Mouse (Mus musculus) forebrain, embryonic 13.5 days (tissue): ENCODE data around the gene Alg14. TPM values are rescaled to one million over a fixed set of nuclear protein-coding genes. Genes with fewer than 3 reads are reported as not detected.

Experiments used
- ATAC-seq: fragments of 200-750 bp; cut with Nextera tagmentation; 2 replicates; pipeline ENCODE4 v1.8.0; 2017
- H3K27ac ChIP-seq: fragments of 300-500 bp; sonication (generic); 2 replicates; pipeline ENCODE4 v1.5.1; 2015; ENCODE audit warnings: inconsistent platforms, mild to moderate bottlenecking, moderate library complexity
- H3K27me3 ChIP-seq: fragments of 300-500 bp; sonication (generic); 2 replicates; pipeline ENCODE4 v1.6.1; 2015; ENCODE audit warnings: mild to moderate bottlenecking, inconsistent platforms
- H3K36me3 ChIP-seq: fragments of 300-500 bp; sonication (generic); 2 replicates; pipeline ENCODE4 v1.6.1; 2015; ENCODE audit warnings: mild to moderate bottlenecking, inconsistent platforms; ENCODE audit not compliant: poor library complexity, severe bottlenecking
- H3K4me1 ChIP-seq: fragments of 300-500 bp; sonication (generic); 2 replicates; pipeline ENCODE4 v1.6.1; 2015; ENCODE audit warnings: inconsistent platforms
- H3K4me2 ChIP-seq: fragments of 300-500 bp; sonication (generic); 2 replicates; pipeline ENCODE4 v1.6.1; 2015; ENCODE audit warnings: inconsistent platforms, mild to moderate bottlenecking, moderate library complexity
- H3K4me3 ChIP-seq: fragments of 300-500 bp; sonication (generic); 2 replicates; pipeline ENCODE4 v1.5.1; 2015; ENCODE audit warnings: mild to moderate bottlenecking, inconsistent platforms
- H3K9ac ChIP-seq: fragments of 300-500 bp; sonication (generic); 2 replicates; pipeline ENCODE4 v1.6.1; 2015; ENCODE audit warnings: mild to moderate bottlenecking, inconsistent platforms
- H3K9me3 ChIP-seq: fragments of 300-500 bp; sonication (generic); replicated peaks from 2 replicates; pipeline ENCODE4 v1.6.1; 2016; ENCODE audit warnings: inconsistent platforms
- WGBS: fragments of 180-500 bp; shearing (Covaris S2); methylation state at CpG from one replicate; pipeline ENCODE4 v1.1.7; 2015; 5-methylcytosine and 5-hydroxymethylcytosine counted together
- polyA plus RNA-seq: library from polyadenylated mRNA; unstranded; fragments of >200 nt; fragmentation: Nextera tagmentation; extraction: Ambion mirVana; gene quantifications from 2 replicates; pipeline ENCODE4 v1.2.1, GENCODE M21; 2015

The Alg14 gene
- polyA plus RNA-seq, 1 experiment from 2014 or later = 34.8 TPM

- Histone ChIP-seq H3K27ac (no peak overlapping the region), H3K36me3 (no peaks in the 10 kb centered on the region), H3K4me2 (no peak overlapping the region), H3K4me3 (no peak overlapping the region), H3K4me1 (peaks cover 18% of the 10 kb centered on the region), H3K9ac (no peak overlapping the region), H3K27me3 (peaks cover 45% of the 10 kb centered on the region), H3K9me3 (no peaks in the 10 kb centered on the region)
- no peak for ATAC-seq
- WGBS = 65% methylated on average over 7 of the region's 7 CpGs
Measured at GRCm38 (mm10) chr3:121261251-121261650, 30.3 kb upstream of the Alg14 start.

GRCm38 (mm10) chr3:121261939-121262520 is 29.5 kb upstream of the Alg14 start:
- H3K9me3 ChIP-seq = no peaks in the 10 kb centered on the region
- peaks cover 18% of the 10 kb centered on the region for H3K4me1 ChIP-seq
- H3K27me3 ChIP-seq = peaks cover 45% of the 10 kb centered on the region
- no peak for ATAC-seq
- peak overlapping the region; percentile 77 for H3K9ac ChIP-seq
- no peaks in the 10 kb centered on the region for H3K36me3 ChIP-seq
- H3K27ac ChIP-seq = no peak overlapping the region
- peak overlapping the region; percentile 86 for H3K4me2 ChIP-seq
- WGBS = 8% methylated on average over 21 of the region's 21 CpGs
- peak overlapping the region; percentile 68 for H3K4me3 ChIP-seq

GRCm38 (mm10) chr3:121262521-121263204 is 28.9 kb upstream of the Alg14 start:
- Histone ChIP-seq H3K9me3 (no peaks in the 10 kb centered on the region), H3K9ac (peak overlapping the region; percentile 77), H3K4me1 (peaks cover 18% of the 10 kb centered on the region), H3K27ac (peak overlapping the region; percentile 25; the same call in 1 of the 2 replicates), H3K27me3 (peaks cover 45% of the 10 kb centered on the region), H3K4me2 (peak overlapping the region; percentile 86), H3K36me3 (no peaks in the 10 kb centered on the region), H3K4me3 (peak overlapping the region; percentile 68)
- WGBS = under 1% methylated on average over 81 of the region's 97 CpGs
- ATAC-seq = peak; percentile 91

GRCm38 (mm10) chr3:121263205-121263548 is 28.4 kb upstream of the Alg14 start:
- ATAC-seq = peak; percentile 37
- peak overlapping the region; percentile 68 for H3K4me3 ChIP-seq
- H3K9me3 ChIP-seq = no peaks in the 10 kb centered on the region
- H3K27ac ChIP-seq = no peak overlapping the region
- H3K4me1 ChIP-seq = peaks cover 18% of the 10 kb centered on the region
- H3K36me3 ChIP-seq = no peaks in the 10 kb centered on the region
- 2% methylated on average over 20 of the region's 20 CpGs for WGBS
- peaks cover 45% of the 10 kb centered on the region for H3K27me3 ChIP-seq
- peak overlapping the region; percentile 86 for H3K4me2 ChIP-seq
- H3K9ac ChIP-seq = peak overlapping the region; percentile 77

- Histone ChIP-seq H3K36me3 (no peaks in the 10 kb centered on the region), H3K4me3 (no peak overlapping the region), H3K4me2 (no peak overlapping the region), H3K27me3 (peaks cover 40% of the 10 kb centered on the region), H3K9me3 (no peaks in the 10 kb centered on the region), H3K27ac (no peak overlapping the region), H3K4me1 (peaks cover 9% of the 10 kb centered on the region; the same call in 1 of the 2 replicates), H3K9ac (no peak overlapping the region)
- 57% methylated on average over 6 of the region's 6 CpGs for WGBS
- ATAC-seq = no peak
Measured at GRCm38 (mm10) chr3:121264242-121264641, 27.3 kb upstream of the Alg14 start.

GRCm38 (mm10) chr3:121267283-121267682 is 24.3 kb upstream of the Alg14 start:
- Histone ChIP-seq H3K4me2 (no peak overlapping the region), H3K27ac (no peak overlapping the region), H3K27me3 (peaks cover 17% of the 10 kb centered on the region), H3K9me3 (no peaks in the 10 kb centered on the region), H3K36me3 (no peaks in the 10 kb centered on the region), H3K4me1 (peaks cover 4% of the 10 kb centered on the region; the same call in 1 of the 2 replicates), H3K9ac (no peak overlapping the region), H3K4me3 (no peak overlapping the region)
- WGBS = 87% methylated on average over 5 of the region's 5 CpGs
- no peak for ATAC-seq

- Histone ChIP-seq H3K27ac (no peak overlapping the region), H3K36me3 (no peaks in the 10 kb centered on the region), H3K4me1 (no peaks in the 10 kb centered on the region), H3K27me3 (no peaks in the 10 kb centered on the region), H3K9me3 (no peaks in the 10 kb centered on the region), H3K9ac (no peak overlapping the region), H3K4me3 (no peak overlapping the region), H3K4me2 (no peak overlapping the region)
- 85% methylated on average over 2 of the region's 2 CpGs for WGBS
- no peak for ATAC-seq
Measured at GRCm38 (mm10) chr3:121272577-121272976, 19.0 kb upstream of the Alg14 start.

GRCm38 (mm10) chr3:121274010-121274409 is 17.6 kb upstream of the Alg14 start:
- H3K27me3 ChIP-seq = no peaks in the 10 kb centered on the region
- no peak overlapping the region for H3K4me2 ChIP-seq
- H3K27ac ChIP-seq = no peak overlapping the region
- no peak overlapping the region for H3K9ac ChIP-seq
- no peak overlapping the region for H3K4me3 ChIP-seq
- no peak for ATAC-seq
- H3K36me3 ChIP-seq = no peaks in the 10 kb centered on the region
- WGBS = 96% methylated on average over 2 of the region's 2 CpGs
- no peaks in the 10 kb centered on the region for H3K9me3 ChIP-seq
- no peaks in the 10 kb centered on the region for H3K4me1 ChIP-seq

GRCm38 (mm10) chr3:121277009-121277408 is 14.6 kb upstream of the Alg14 start:
- ATAC-seq = no peak
- no peaks in the 10 kb centered on the region for H3K27me3 ChIP-seq
- WGBS = 84% methylated on average over 4 of the region's 4 CpGs
- H3K36me3 ChIP-seq = no peaks in the 10 kb centered on the region
- no peak overlapping the region for H3K4me2 ChIP-seq
- H3K4me1 ChIP-seq = no peaks in the 10 kb centered on the region
- H3K9me3 ChIP-seq = no peaks in the 10 kb centered on the region
- H3K9ac ChIP-seq = no peak overlapping the region
- H3K4me3 ChIP-seq = no peak overlapping the region
- no peak overlapping the region for H3K27ac ChIP-seq

GRCm38 (mm10) chr3:121277557-121277956 is 14.0 kb upstream of the Alg14 start:
- Histone ChIP-seq H3K4me3 (no peak overlapping the region), H3K9ac (no peak overlapping the region), H3K4me2 (no peak overlapping the region), H3K4me1 (no peaks in the 10 kb centered on the region), H3K27ac (no peak overlapping the region), H3K9me3 (no peaks in the 10 kb centered on the region), H3K27me3 (no peaks in the 10 kb centered on the region), H3K36me3 (no peaks in the 10 kb centered on the region)
- ATAC-seq = no peak
- 88% methylated on average over 4 of the region's 4 CpGs for WGBS

GRCm38 (mm10) chr3:121279679-121280078 is 11.9 kb upstream of the Alg14 start:
- no peak for ATAC-seq
- no peak overlapping the region for H3K4me2 ChIP-seq
- H3K36me3 ChIP-seq = no peaks in the 10 kb centered on the region

GRCm38 (mm10) chr3:121282998-121283397 is 8.6 kb upstream of the Alg14 start, which contains the start of gene Tmem56:
Gene Tmem56 (minus strand): TSS chr3:121283098.
- no peaks in the 10 kb centered on the region for H3K9me3 ChIP-seq
- WGBS = 87% methylated on average over 4 of the region's 4 CpGs
- no peak within 1 kb of the TSS for H3K27ac ChIP-seq
- H3K36me3 ChIP-seq = no peaks in the 10 kb centered on the region
- H3K4me3 ChIP-seq = no peak within 1 kb of the TSS
- no peak for ATAC-seq
- H3K9ac ChIP-seq = no peak within 1 kb of the TSS
- no peaks in the 10 kb centered on the region for H3K27me3 ChIP-seq
- no peaks in the 10 kb centered on the region for H3K4me1 ChIP-seq
- H3K4me2 ChIP-seq = no peak within 1 kb of the TSS

More at GRCm38 (mm10) chr3:121279679-121280078, 11.9 kb upstream of the Alg14 start:
- Histone ChIP-seq H3K9ac (no peak overlapping the region), H3K4me1 (no peaks in the 10 kb centered on the region), H3K9me3 (no peaks in the 10 kb centered on the region), H3K4me3 (no peak overlapping the region), H3K27me3 (no peaks in the 10 kb centered on the region), H3K27ac (no peak overlapping the region)
- WGBS = 81% methylated on average over 14 of the region's 14 CpGs
